Mouse (Mus musculus) gastrocnemius, adult 2 months (tissue): ENCODE measurements around the gene Zim1. TPM values are rescaled to one million over a fixed set of nuclear protein-coding genes. Genes with fewer than 3 reads are reported as not detected.

Experiments used
- DNase-seq: peaks from one replicate; pipeline ENCODE4 v3.0.0; 2022
- H3K27ac ChIP-seq: fragments of 200-600 bp; 2 replicates; pipeline ENCODE4 v1.8.1; 2022; ENCODE audit warnings: mild to moderate bottlenecking
- H3K4me3 ChIP-seq: fragments of 200-600 bp; 2 replicates; pipeline ENCODE4 v1.8.1; 2022; ENCODE audit warnings: mild to moderate bottlenecking, moderate library complexity
- CTCF ChIP-seq: fragments of 200-600 bp; IDR thresholded peaks from 2 replicates; pipeline ENCODE4 v1.8.1; 2022; ENCODE audit warnings: antibody characterized with exemption, mild to moderate bottlenecking, moderate library complexity
- intact Hi-C: fragments of 180-260 bp; cut with DNase I; formaldehyde crosslinking; loops from one replicate; pipeline ENCODE4 v1.15.1; 2025
- total RNA-seq, 2 experiments: library from RNA; stranded (reverse); gene quantifications; 2 replicates each; pipeline ENCODE4 v1.2.3; 2021

The Zim1 gene
- total RNA-seq, 2 experiments from 2014 or later = 2.8 to 3.3 TPM

DNA sequence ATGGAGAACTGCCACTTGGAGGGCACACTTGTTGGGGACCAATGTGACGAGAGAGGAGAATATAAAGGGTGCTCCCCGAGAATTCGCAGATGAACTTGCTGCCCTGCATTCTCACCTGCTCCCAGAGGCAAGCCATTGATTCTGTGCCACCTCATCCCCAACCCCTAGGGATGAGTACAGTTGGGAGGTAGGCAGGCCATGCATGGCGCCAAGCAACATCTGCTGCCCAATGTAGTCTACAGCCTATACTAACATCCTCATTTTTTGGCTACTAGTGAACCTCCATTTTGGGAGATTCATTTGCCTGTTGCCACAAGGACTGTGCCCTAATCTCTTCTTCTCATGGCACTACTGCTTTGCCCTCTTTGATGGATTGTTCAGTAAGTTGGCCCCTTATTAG is 59.5 kb downstream of the Zim1 start:
- no peak for DNase-seq
- no peak overlapping the region for H3K4me3 ChIP-seq
- no peak overlapping the region for H3K27ac ChIP-seq
- intact Hi-C loops = no loop called here
- no peak for TF ChIP-seq CTCF

DNA sequence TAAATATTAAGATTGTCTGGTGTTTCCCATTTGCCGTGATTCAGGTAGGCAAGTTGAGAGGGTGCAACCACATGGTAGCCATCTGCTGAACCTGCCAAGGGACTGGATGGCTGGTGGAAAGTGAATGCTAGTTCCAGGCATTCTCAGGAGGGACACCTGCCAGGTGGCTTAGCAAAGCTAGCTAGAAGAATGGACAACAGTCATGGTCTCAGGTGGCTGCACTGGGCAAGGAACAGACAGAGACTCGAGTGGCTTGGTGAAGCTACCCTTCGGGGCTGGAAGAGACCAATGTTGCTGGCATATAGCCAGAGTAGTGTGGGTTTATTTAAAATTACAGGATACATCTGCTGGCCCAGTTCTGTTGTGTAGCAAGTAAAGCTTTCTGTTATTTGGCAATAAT is 60.4 kb downstream of the Zim1 start:
- Histone ChIP-seq H3K4me3 (no peak overlapping the region), H3K27ac (no peak overlapping the region)
- DNase-seq = no peak
- intact Hi-C loops = no loop called here
- TF ChIP-seq CTCF = no peak

Other genes starting within 250 kb of the Zim1 start
- gene Olfr1336, start 240.3 kb downstream of the Zim1 start, total RNA-seq = not detected
- not detected for gene Olfr1346, start 229.3 kb downstream of the Zim1 start, total RNA-seq
- not detected for gene Olfr5, start 209.5 kb downstream of the Zim1 start, total RNA-seq
- gene Olfr1347, start 196.7 kb downstream of the Zim1 start, total RNA-seq = not detected
- not detected for gene Olfr1348, start 187.7 kb downstream of the Zim1 start, total RNA-seq
- not detected for gene Olfr1349, start 173.5 kb downstream of the Zim1 start, total RNA-seq
- not detected for gene Olfr1350, start 131.6 kb downstream of the Zim1 start, total RNA-seq
- gene Peg3, start 34.0 kb upstream of the Zim1 start, total RNA-seq = 1 to 10 TPM; 5.3 to 8.0 TPM
- under 1 TPM; 0.05 to 0.14 TPM for gene Usp29, start 34.1 kb upstream of the Zim1 start, total RNA-seq